Mouse (Mus musculus) lung, postnatal 0 days (tissue): ENCODE data around the gene Slc35f6.

ENCODE experiments used
- CTCF ChIP-seq: IDR thresholded peaks from 2 replicates; pipeline ENCODE4 v1.5.1; 2016; ENCODE audit warnings: antibody characterized with exemption, mild to moderate bottlenecking
- EP300 ChIP-seq: IDR thresholded peaks from 2 replicates; pipeline ENCODE4 v1.6.1; 2016; ENCODE audit warnings: antibody characterized with exemption, mild to moderate bottlenecking, control low read depth

DNA sequence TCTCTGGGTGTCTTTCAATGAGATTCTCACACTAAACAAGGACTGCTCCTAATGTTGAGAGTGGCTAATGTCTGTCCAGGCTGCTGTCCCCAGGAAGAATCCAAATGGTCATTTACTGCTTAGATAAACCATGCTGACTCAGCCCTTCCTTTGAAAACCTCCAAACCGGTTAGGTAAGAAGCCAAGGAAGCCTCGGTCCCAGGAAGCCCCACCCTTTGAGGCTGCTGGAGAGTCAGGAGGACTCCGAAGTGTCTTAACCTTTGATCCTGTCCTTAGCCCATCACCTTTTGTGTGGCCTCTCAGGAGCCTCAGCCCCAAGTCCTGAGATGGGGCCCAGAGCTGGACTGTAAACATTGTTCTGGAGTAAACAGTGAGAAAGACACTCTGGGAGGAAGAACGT, 1.8 kb downstream of the Slc35f6 start:
- no peak for TF ChIP-seq CTCF
- TF ChIP-seq EP300 = no peak
